Mouse (Mus musculus) ovary, postnatal 14 days (tissue): ENCODE measurements around the gene Porcn.

Experiments
- DNase-seq: peaks from one replicate; pipeline ENCODE4 v3.0.0; 2022; ENCODE audit warnings: low spot score

Porcn gene

DNA sequence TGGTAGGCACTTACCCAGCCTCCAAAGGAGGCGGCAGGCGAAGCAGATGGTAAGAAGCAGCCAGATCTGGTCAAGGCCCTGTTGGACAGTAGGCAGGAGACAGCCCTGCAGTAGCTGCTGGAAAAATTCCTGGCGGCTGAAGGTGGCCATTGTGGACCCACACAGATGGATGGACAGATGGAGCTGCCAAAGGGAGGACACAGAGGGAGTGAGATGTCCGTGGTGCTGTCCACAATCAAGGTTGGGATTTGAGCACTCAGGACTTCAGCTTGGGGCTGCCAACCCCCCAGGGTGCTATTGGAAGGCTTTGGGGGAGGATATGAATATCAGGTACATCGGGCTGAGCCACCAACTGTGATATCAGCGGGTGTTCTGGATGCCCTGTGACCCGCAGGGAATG, 774 bp downstream of the Porcn start:
- DNase-seq: no peak

GRCm38 (mm10) chrX:8205088-8205487, 1.2 kb downstream of the Porcn start:
- DNase-seq: no peak

- DNase-seq: no peak
Observed at GRCm38 (mm10) chrX:8204076-8204475, 2.2 kb downstream of the Porcn start.

- DNase-seq: no peak
Observed at GRCm38 (mm10) chrX:8203105-8203504, 3.2 kb downstream of the Porcn start.

DNA sequence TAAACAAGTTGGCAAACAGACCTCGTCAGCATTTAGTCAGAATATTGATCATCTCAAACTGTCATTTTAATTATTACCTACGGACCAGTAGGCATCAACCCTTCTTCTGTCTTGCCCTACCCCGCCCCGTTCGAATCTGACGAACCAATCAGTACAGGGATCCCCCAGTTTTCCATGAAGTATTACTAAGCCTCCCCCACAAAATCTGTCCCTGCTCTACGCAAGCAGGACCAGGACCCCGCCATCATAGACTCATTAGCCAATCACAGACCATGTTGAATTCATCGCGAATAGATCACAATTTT, 13.0 kb downstream of the Porcn start, which contains the start of gene Ebp:
TSS of gene Ebp (minus strand) at position 94 of the 305 bp plus-strand sequence.
- DNase-seq: no peak

DNA sequence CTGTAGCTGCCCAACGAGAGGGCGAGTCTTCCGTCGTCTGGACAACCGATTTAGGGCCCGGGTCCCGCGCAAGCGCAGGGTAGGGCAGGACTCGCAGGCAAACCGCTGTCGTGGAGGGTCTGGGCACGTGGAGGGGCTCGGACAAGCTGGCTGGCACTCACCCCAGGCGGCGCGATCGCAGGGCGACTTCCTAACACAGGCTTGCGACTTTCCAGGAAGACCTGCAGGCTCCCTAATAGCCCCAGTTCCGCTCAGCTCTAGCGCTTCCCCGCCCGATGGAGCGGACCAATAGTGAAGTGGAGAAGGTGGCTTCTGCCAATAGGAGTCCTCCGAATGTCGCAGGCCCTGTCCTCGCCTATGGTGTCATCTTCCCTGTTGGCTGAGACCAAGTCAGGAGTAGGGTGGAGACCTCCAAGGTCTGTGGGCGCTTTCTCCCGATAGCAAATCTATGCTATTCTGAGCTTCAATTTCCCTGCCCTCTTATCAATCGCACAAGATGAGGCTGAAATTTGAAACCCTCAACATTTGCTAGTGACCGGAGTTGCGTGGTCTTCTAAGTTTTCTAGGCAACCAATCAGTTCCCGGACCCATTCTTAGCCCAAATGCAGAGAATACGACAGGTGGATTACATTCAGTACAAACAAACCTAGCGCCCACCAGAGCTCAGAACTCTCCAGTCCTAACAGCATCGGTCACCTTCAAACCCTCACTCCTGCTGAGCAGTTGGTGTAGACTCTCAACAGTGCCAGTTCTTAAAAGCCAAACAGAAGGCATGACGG, 13.5 kb downstream of the Porcn start:
- peak; percentile 50 for DNase-seq

DNA sequence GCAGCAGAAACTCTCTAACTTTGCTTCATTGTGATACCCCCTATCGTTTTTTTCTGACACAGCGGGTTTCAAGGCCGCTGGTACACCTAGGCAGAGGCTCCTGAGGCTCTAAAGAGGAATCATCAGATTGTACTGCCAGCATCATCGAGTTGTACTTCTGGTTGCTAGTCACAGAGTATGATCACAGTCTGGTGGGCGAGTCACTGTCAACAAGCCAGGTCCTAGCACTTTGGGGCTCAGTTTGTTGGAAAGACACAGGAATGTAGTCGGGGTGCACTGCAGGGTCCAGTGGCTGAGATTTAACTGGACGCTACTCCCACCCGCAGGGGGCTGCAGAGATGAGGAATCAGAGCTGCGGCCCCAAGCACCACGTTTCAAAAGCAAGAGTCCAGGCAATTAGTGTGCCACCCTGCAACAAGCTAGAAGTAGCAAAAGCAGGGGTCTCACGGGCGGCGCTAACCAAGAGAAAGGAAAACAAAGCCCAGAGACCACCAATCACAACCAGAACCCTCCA, 14.1 kb downstream of the Porcn start:
- no peak for DNase-seq

DNA sequence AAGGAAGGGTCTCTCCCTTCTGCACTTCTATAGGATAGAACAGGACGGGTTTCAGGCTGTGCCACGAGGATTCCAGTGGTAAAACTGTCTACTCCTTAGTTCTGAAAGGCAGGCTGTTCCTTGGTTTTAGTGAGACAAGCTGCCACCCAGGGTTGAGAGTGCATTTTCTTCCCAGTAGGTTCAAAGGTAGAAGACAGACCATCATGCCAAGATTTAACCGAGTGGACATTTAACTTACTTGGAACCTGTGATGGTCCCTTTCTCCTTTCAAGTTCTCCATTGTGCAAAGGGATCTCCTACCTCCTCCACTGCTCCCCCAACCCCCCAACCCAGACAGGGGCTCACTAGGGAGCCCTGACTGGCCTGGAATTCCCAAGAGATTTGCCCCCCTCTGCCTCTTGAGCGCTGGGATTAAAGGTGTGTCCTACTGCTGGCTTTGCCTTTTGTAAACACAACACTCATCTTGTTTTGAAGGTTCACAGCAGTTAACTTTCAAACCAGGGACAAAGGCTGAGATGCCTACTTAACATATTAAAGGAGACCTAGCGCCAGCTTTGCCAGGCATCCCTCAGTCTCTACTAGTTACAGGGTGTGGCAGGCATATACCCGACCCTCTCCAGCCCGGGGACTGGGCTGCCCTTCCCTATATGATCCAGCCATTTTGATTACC, 23.3 kb downstream of the Porcn start:
- DNase-seq: no peak

- DNase-seq: no peak
Observed at GRCm38 (mm10) chrX:8179646-8180045, 26.7 kb downstream of the Porcn start.

DNA sequence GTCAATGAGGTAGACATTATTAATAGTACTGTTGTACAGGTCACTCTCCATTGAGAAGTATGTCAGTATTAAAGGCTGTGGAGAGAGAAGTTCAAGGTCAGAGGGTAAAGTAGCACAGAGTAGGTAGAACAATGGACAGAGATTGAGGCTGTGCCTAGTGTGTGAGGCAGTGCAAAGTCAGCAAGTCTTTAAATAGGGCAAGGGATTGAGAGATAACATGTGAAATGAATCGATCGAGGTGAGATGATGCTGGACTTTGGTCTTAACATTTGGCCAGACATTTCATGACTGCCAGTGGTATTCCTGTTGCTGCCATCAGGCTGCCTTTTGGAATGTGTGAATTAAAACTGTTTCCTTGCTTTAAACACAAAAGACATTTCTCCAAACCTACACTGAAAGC, 27.5 kb downstream of the Porcn start:
- no peak for DNase-seq

DNA sequence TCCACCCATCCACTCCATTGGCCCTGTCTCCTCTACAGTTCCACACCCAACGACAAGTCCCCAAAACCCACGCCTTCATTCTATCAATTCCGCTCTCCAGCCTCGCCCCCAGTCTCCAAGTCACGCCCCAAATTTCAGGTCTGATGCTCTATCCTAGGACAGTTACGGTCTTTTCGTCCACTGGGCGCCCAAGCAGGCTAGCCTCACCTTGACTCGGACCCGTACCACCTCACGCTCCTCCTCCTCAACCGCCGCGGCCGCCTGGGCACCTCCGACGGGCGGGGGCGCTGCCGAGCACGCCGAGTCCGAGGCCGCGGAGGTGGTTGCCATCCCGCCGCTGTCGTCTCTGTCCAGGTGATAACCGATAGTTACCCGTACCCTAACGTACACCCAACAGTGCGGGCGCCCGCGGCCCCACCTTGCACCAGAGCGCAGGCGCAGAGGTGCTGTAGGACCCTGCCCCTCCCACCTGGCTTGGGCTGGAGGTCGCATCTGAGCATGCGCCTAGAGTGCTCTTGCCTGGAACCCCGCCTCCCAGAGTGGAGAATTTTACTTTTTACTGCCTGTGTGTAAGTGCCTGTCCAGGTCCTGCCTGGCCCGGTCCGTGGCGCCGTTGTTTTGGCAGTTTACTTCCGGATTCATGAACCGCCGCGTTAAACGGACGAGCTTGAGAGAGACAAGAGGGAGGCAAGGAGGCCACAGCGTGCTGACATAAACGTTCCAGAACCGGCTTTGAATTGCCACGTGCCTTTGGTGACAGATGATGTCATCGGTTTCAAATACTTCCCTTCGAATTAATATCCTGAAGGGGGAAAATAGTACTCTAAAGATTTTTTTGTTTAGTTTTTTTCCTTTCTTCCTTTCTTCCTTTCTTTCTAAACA, 30.6 kb downstream of the Porcn start, which contains the start of gene Tbc1d25:
TSS of gene Tbc1d25 (minus strand) at position 678 of the 882 bp plus-strand sequence.
- peak; percentile 63 for DNase-seq

- no peak for DNase-seq
Observed at GRCm38 (mm10) chrX:8175169-8175503, 31.2 kb downstream of the Porcn start.

DNA sequence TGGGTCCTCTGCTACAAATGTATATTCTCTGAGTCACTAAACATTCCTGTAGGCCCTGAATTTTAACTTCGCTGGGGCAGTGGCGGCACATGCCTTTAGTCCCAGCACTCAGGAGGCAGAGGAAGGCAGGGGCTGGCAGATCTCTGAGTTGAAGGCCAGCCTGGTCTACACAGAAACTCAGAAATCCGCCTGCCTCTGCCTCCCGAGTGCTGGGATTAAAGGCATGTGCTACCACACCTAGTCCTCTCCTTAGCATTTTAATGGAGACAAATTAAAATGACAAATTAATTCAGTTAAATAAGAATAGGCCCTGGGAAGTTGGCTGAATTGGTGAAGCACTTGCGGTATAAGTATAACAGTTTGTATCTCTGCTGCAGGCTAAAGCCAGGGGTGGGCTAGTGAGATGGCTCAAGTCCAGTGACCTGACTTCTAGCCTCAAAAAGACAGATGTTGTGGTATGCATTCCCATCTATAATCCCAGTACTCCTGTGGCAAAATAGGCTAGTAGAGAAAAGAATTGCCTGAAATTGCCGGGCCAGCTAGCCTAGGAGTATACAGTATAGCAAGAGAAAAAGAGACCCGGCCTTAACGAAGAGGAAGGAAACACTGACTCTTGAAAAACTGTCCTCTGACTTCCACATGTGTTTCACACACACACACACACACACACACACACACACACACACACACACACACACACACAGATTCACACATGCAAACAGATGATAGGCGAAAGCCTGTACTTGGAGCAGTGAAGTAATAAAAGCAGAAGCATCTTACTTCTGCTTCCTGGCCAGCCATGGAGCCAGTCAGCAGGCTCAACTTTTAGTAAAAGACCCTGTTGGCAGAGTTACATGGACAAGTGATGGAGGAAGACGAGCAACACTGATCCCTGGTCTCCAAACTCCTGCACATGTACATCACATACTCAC, 38.3 kb downstream of the Porcn start:
- DNase-seq: no peak

- no peak for DNase-seq
Observed at GRCm38 (mm10) chrX:8164471-8164870, 41.9 kb downstream of the Porcn start.

GRCm38 (mm10) chrX:8163076-8163475, 43.2 kb downstream of the Porcn start:
- no peak for DNase-seq

- peak; percentile 66 for DNase-seq
Observed at GRCm38 (mm10) chrX:8145153-8145991, 61.0 kb downstream of the Porcn start, which contains the start of gene Rbm3. Gene Rbm3 (minus strand): TSS chrX:8145880.
